Mouse (Mus musculus) kidney, postnatal 0 days (tissue): ENCODE measurements around the gene Pex13. TPM values are rescaled to one million over a fixed set of nuclear protein-coding genes. Genes with fewer than 3 reads are reported as not detected.
"Not testable (repeated sequence)": the region's sequence is repeated elsewhere in the genome, so short reads cannot be mapped to it uniquely, and the experiment has no call there.

Experiments
- ATAC-seq: fragments of 200-750 bp; cut with Nextera tagmentation; replicated peaks from 2 replicates; pipeline ENCODE4 v1.8.0; 2017; ENCODE audit warnings: low read depth, moderate number of reproducible peaks, moderate TSS enrichment, moderate library complexity; ENCODE audit not compliant: low FRiP score
- DNase-seq: peaks from one replicate; pipeline ENCODE4 v3.0.0-alpha.2; 2016; ENCODE audit warnings: low spot score
- H3K27ac ChIP-seq: fragments of 300-500 bp; sonication (generic); 2 replicates; pipeline ENCODE4 v1.5.1; 2014; ENCODE audit warnings: mild to moderate bottlenecking
- H3K27me3 ChIP-seq: fragments of 300-500 bp; sonication (generic); 2 replicates; pipeline ENCODE4 v1.6.1; 2014; ENCODE audit warnings: low read length, mixed read lengths; ENCODE audit not compliant: insufficient read depth
- H3K36me3 ChIP-seq: fragments of 300-500 bp; sonication (generic); 2 replicates; pipeline ENCODE4 v1.6.1; 2014; ENCODE audit warnings: low read length, mixed read lengths; ENCODE audit not compliant: insufficient read depth
- H3K4me1 ChIP-seq: fragments of 300-500 bp; sonication (generic); replicated peaks from 2 replicates; pipeline ENCODE4 v1.6.1; 2014; ENCODE audit warnings: antibody characterized with exemption, low read length, mixed read lengths; ENCODE audit not compliant: insufficient read depth
- H3K4me2 ChIP-seq: fragments of 300-500 bp; sonication (generic); 2 replicates; pipeline ENCODE4 v1.6.1; 2014; ENCODE audit warnings: mild to moderate bottlenecking, low read length, moderate library complexity, mixed read lengths
- H3K4me3 ChIP-seq: fragments of 300-500 bp; sonication (generic); replicated peaks from 2 replicates; pipeline ENCODE4 v1.5.1; 2014; ENCODE audit warnings: low read depth, low read length
- H3K9ac ChIP-seq: fragments of 300-500 bp; sonication (generic); 2 replicates; pipeline ENCODE4 v1.6.1; 2014; ENCODE audit warnings: low read depth, low read length
- H3K9me3 ChIP-seq: fragments of 300-500 bp; sonication (generic); replicated peaks from 2 replicates; pipeline ENCODE4 v1.6.1; 2016; ENCODE audit warnings: low read length, inconsistent platforms, mixed read lengths
- CTCF ChIP-seq: IDR thresholded peaks from 2 replicates; pipeline ENCODE4 v1.5.1; 2016; ENCODE audit warnings: antibody characterized with exemption, low read depth, mild to moderate bottlenecking, moderate library complexity
- WGBS: fragments of 180-500 bp; shearing (Covaris S2); extraction: QIAGEN DNeasy Blood & Tissue Kit; methylation state at CpG from one replicate; pipeline ENCODE4 v1.1.7; 2014; 5-methylcytosine and 5-hydroxymethylcytosine counted together
- polyA plus RNA-seq: library from polyadenylated mRNA; unstranded; fragments of >200 nt; fragmentation: Nextera tagmentation; extraction: Ambion mirVana; gene quantifications from 2 replicates; pipeline ENCODE4 v1.2.1, GENCODE M21; 2015

Gene Pex13
- polyA plus RNA-seq, 1 experiment from 2014 or later: 32.9 TPM

- Histone ChIP-seq H3K27me3 (no peaks in the 10 kb centered on the region), H3K4me3 (peak within 1 kb of the TSS; percentile 90), H3K9me3 (no peaks in the 10 kb centered on the region), H3K4me1 (no peaks in the 10 kb centered on the region), H3K4me2 (peak within 1 kb of the TSS; percentile 96), H3K36me3 (no peaks in the 10 kb centered on the region), H3K9ac (peak within 1 kb of the TSS; percentile 91), H3K27ac (peak within 1 kb of the TSS; percentile 88)
- DNase-seq (peak; percentile 96), ATAC-seq (peak; percentile 100)
- TF ChIP-seq CTCF: no peak
- under 1% methylated on average over 78 of the region's 103 CpGs for WGBS
Observed at GRCm38 (mm10) chr11:23632945-23633878, 32.5 kb downstream of the Pex13 start, which contains the start of gene 0610010F05Rik. TSS of gene 0610010F05Rik (minus strand) at chr11:23633639.

GRCm38 (mm10) chr11:23630664-23631063 is 35.1 kb downstream of the Pex13 start:
- Histone ChIP-seq H3K9ac (no peak overlapping the region), H3K9me3 (no peaks in the 10 kb centered on the region), H3K4me3 (no peak overlapping the region), H3K4me2 (no peak overlapping the region), H3K4me1 (no peaks in the 10 kb centered on the region), H3K27me3 (no peaks in the 10 kb centered on the region), H3K27ac (no peak overlapping the region), H3K36me3 (no peaks in the 10 kb centered on the region)
- TF ChIP-seq CTCF: peak; percentile 47
- ATAC-seq (no peak), DNase-seq (peak; percentile 15)

GRCm38 (mm10) chr11:23618995-23619394 is 46.8 kb downstream of the Pex13 start:
- ATAC-seq (no peak), DNase-seq (no peak)
- TF ChIP-seq CTCF: no peak
- H3K9ac ChIP-seq: no peak overlapping the region
- no peaks in the 10 kb centered on the region for H3K4me1 ChIP-seq
- 83% methylated on average over 5 of the region's 5 CpGs for WGBS
- H3K4me3 ChIP-seq: no peak overlapping the region
- H3K27ac ChIP-seq: no peak overlapping the region
- no peak overlapping the region for H3K4me2 ChIP-seq
- no peaks in the 10 kb centered on the region for H3K9me3 ChIP-seq
- H3K36me3 ChIP-seq: no peaks in the 10 kb centered on the region
- no peaks in the 10 kb centered on the region for H3K27me3 ChIP-seq

GRCm38 (mm10) chr11:23614546-23614945 is 51.2 kb downstream of the Pex13 start:
- no peak for DNase-seq
- Histone ChIP-seq H3K4me1 (no peaks in the 10 kb centered on the region), H3K27me3 (no peaks in the 10 kb centered on the region), H3K4me3 (no peak overlapping the region), H3K36me3 (no peaks in the 10 kb centered on the region), H3K27ac (no peak overlapping the region), H3K4me2 (no peak overlapping the region), H3K9ac (no peak overlapping the region), H3K9me3 (no peaks in the 10 kb centered on the region)
- ATAC-seq: no peak
- TF ChIP-seq CTCF: no peak
- WGBS: 87% methylated on average over 5 of the region's 5 CpGs

- not testable (repeated sequence) for DNase-seq, H3K36me3 ChIP-seq, H3K4me2 ChIP-seq, H3K4me3 ChIP-seq, H3K27me3 ChIP-seq, H3K4me1 ChIP-seq, H3K27ac ChIP-seq, H3K9ac ChIP-seq, ATAC-seq, H3K9me3 ChIP-seq
- WGBS: 82% methylated on average over 6 of the region's 6 CpGs
Observed at GRCm38 (mm10) chr11:23607291-23607690, 58.5 kb downstream of the Pex13 start.

Other genes with a start within 250 kb of the Pex13 start
- 37.0 and 47.0 TPM in 2 replicates for gene Ahsa2, start 167.9 kb downstream of the Pex13 start, polyA plus RNA-seq
- not detected in 2 replicates for gene 1700093K21Rik, start 144.8 kb downstream of the Pex13 start, polyA plus RNA-seq
- gene 0610010F05Rik, start 32.3 kb downstream of the Pex13 start, polyA plus RNA-seq: 22.5 and 23.7 TPM in 2 replicates
- gene Pus10, start 285 bp downstream of the Pex13 start, polyA plus RNA-seq: 19.3 and 20.2 TPM in 2 replicates
- 0.54 TPM in 2 replicates for gene Rel, start 105.0 kb upstream of the Pex13 start, polyA plus RNA-seq
- 9.5 and 9.8 TPM in 2 replicates for gene Papolg, start 229.3 kb upstream of the Pex13 start, polyA plus RNA-seq